ENCODE assay signal across 14 mouse cellular contexts in the genomic region with DNA sequence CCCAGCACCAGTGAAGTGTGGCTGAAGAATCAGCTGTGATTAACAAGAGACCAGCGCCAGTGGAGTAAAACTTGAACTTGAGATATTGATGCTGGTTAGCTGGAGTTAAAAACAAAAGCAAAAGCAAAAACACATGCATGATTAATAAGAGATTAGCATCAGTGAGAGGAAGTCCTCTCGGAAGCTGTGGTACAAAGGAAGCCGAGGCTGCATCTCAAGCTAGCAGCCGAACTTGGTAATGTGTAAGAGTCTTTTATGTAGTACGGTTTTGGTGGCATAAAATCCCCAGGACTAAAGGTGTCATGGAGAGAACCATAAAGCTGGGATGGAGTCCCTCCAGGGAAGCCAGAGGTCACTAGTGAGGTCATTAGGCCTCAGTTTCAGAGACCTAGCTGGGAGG. TPM values are rescaled to one million over a fixed set of nuclear protein-coding genes. Genes with fewer than 3 reads are reported as not detected.
DNase-seq lines count a peak whose midpoint lies in the region; ATAC-seq and TF ChIP-seq lines count a peak whose summit lies in the region.
"Had no signal": no experiment of that assay in that cellular context is flagged by ENCODE, and none has a peak within 500 bp of the region (broad histone marks: within the 10 kb centered on the region; RNA-seq: fewer than 3 reads in every experiment).

No protein-coding gene starts in this region.

- peak in 1 of 2 experiments; percentile 24 for DNase-seq in heart, adult 2 months
- DNase-seq in 416B (ENCODE audit: low read depth), result peak; percentile 73
- DNase-seq in embryo, embryonic 10.5 days (ENCODE audit: low spot score), result peak; percentile 25
- DNase-seq in limb, embryonic 10.5 days (ENCODE audit: low spot score), result no peak
- no peak for DNase-seq in frontal cortex, postnatal 10 days (ENCODE audit: low spot score in 2 of 2)
- DNase-seq in stomach, postnatal 0 days (ENCODE audit: low spot score), result no peak
- DNase-seq: B cell, adult 2 months; gastrocnemius, postnatal 10 days; heart, postnatal 4 days; liver, embryonic 13.5 days; thymus, adult 18-20 months had no signal

- TF ChIP-seq CTCF in heart, adult 2 months (IDR thresholded peaks at IDR 0.05), result no peak
- no peak for TF ChIP-seq CTCF in stomach, postnatal 0 days (IDR thresholded peaks at IDR 0.05; ENCODE audit: low read depth)

- H3K27ac ChIP-seq in heart, adult 2 months, result peak overlapping the region; percentile 68
- no peak overlapping the region for H3K27ac ChIP-seq in heart, embryonic 11.5 days (ENCODE audit: low read depth, low read length)
- peak overlapping the region; percentile 2; the same call in 1 of the 2 replicates for H3K27ac ChIP-seq in limb, embryonic 10.5 days
- no peak overlapping the region for H3K27ac ChIP-seq in stomach, postnatal 0 days (replicated peaks)
- no peak overlapping the region for H3K27ac ChIP-seq in forebrain, embryonic 16.5 days (ENCODE audit: low read length)
- H3K27ac ChIP-seq: forebrain, embryonic 10.5 days; liver, embryonic 13.5 days had no signal

- 0 out of 2 replicates have a peak, but pooled peaks have one; percentile 10 for TF ChIP-seq POLR2A in heart, adult 2 months (IDR thresholded peaks at IDR 0.05; ENCODE audit: insufficient read depth, low read depth, low read length)

- no peaks in the 10 kb centered on the region for H3K9me3 ChIP-seq in heart, embryonic 11.5 days (replicated peaks; ENCODE audit: control insufficient read depth, low read length)
- no peaks in the 10 kb centered on the region for H3K9me3 ChIP-seq in limb, embryonic 10.5 days (replicated peaks)
- no peaks in the 10 kb centered on the region for H3K9me3 ChIP-seq in stomach, postnatal 0 days (ENCODE audit: control insufficient read depth, low read length)
- H3K9me3 ChIP-seq in forebrain, embryonic 16.5 days (ENCODE audit: control insufficient read depth, low read length), result no peaks in the 10 kb centered on the region
- H3K9me3 ChIP-seq: forebrain, embryonic 10.5 days; liver, embryonic 13.5 days had no signal

- no peak for TF ChIP-seq EP300 in heart, adult 2 months (IDR thresholded peaks at IDR 0.05; ENCODE audit: insufficient read depth, low read depth, low read length)
- TF ChIP-seq EP300 in stomach, postnatal 0 days (optimal IDR thresholded peaks at IDR 0.05), result no peak

- no peak overlapping the region for H3K9ac ChIP-seq in heart, adult 2 months (ENCODE audit: low read depth, low read length)
- no peak overlapping the region for H3K9ac ChIP-seq in heart, embryonic 11.5 days (ENCODE audit: low read depth, low read length)
- H3K9ac ChIP-seq in stomach, postnatal 0 days (ENCODE audit: low read length), result no peak overlapping the region
- H3K9ac ChIP-seq in forebrain, embryonic 16.5 days (replicated peaks; ENCODE audit: low read depth, low read length), result no peak overlapping the region
- H3K9ac ChIP-seq: liver, embryonic 13.5 days had no signal

- peaks cover 4% of the 10 kb centered on the region for H3K4me1 ChIP-seq in heart, adult 2 months (ENCODE audit: control insufficient read depth, insufficient read depth, low read length)
- 0 out of 2 replicates have a peak, but pooled peaks cover 2% of the 10 kb centered on the region for H3K4me1 ChIP-seq in heart, embryonic 11.5 days (ENCODE audit: control insufficient read depth, insufficient read depth, low read length)
- peaks cover 12% of the 10 kb centered on the region for H3K4me1 ChIP-seq in limb, embryonic 10.5 days
- H3K4me1 ChIP-seq in stomach, postnatal 0 days (replicated peaks; ENCODE audit: control insufficient read depth, insufficient read depth), result no peaks in the 10 kb centered on the region
- H3K4me1 ChIP-seq in forebrain, embryonic 16.5 days (replicated peaks; ENCODE audit: control insufficient read depth, insufficient read depth, low read length), result no peaks in the 10 kb centered on the region
- H3K4me1 ChIP-seq: forebrain, embryonic 10.5 days had no signal

- no peak for ATAC-seq in heart, embryonic 11.5 days (replicated peaks; ENCODE audit: insufficient number of reproducible peaks, low FRiP score, low TSS enrichment)
- no peak for ATAC-seq in stomach, postnatal 0 days (ENCODE audit: low FRiP score, low TSS enrichment)
- no peak for ATAC-seq in forebrain, embryonic 16.5 days

- H3K4me3 ChIP-seq in heart, adult 2 months, result no peak overlapping the region
- H3K4me3 ChIP-seq in heart, embryonic 11.5 days (ENCODE audit: low read depth, low read length), result no peak overlapping the region
- no peak overlapping the region for H3K4me3 ChIP-seq in limb, embryonic 10.5 days
- H3K4me3 ChIP-seq in stomach, postnatal 0 days (ENCODE audit: low read depth, low read length), result no peak overlapping the region
- H3K4me3 ChIP-seq in forebrain, embryonic 16.5 days (replicated peaks; ENCODE audit: low read length), result no peak overlapping the region
- H3K4me3 ChIP-seq: forebrain, embryonic 10.5 days; liver, embryonic 13.5 days had no signal

- no peaks in the 10 kb centered on the region for H3K27me3 ChIP-seq in heart, adult 2 months (ENCODE audit: control insufficient read depth, insufficient read depth, low read length)
- H3K27me3 ChIP-seq in heart, embryonic 11.5 days (ENCODE audit: control insufficient read depth, insufficient read depth, low read length), result no peaks in the 10 kb centered on the region
- H3K27me3 ChIP-seq in limb, embryonic 10.5 days (ENCODE audit: low read depth, poor library complexity, severe bottlenecking), result no peaks in the 10 kb centered on the region
- no peaks in the 10 kb centered on the region for H3K27me3 ChIP-seq in stomach, postnatal 0 days (ENCODE audit: control insufficient read depth, insufficient read depth, low read length)
- no peaks in the 10 kb centered on the region for H3K27me3 ChIP-seq in forebrain, embryonic 16.5 days (replicated peaks; ENCODE audit: control insufficient read depth, insufficient read depth, low read length)

- peaks cover 2% of the 10 kb centered on the region for H3K36me3 ChIP-seq in heart, adult 2 months (ENCODE audit: control insufficient read depth, insufficient read depth, low read length)
- no peaks in the 10 kb centered on the region for H3K36me3 ChIP-seq in heart, embryonic 11.5 days (ENCODE audit: control insufficient read depth, insufficient read depth, low read length)
- no peaks in the 10 kb centered on the region for H3K36me3 ChIP-seq in limb, embryonic 10.5 days
- H3K36me3 ChIP-seq in stomach, postnatal 0 days (ENCODE audit: control insufficient read depth, insufficient read depth, low read length), result no peaks in the 10 kb centered on the region
- no peaks in the 10 kb centered on the region for H3K36me3 ChIP-seq in forebrain, embryonic 16.5 days (ENCODE audit: control insufficient read depth, insufficient read depth)
- H3K36me3 ChIP-seq: forebrain, embryonic 10.5 days; liver, embryonic 13.5 days had no signal

- no peak overlapping the region for H3K4me2 ChIP-seq in heart, embryonic 11.5 days
- no peak overlapping the region for H3K4me2 ChIP-seq in stomach, postnatal 0 days (replicated peaks; ENCODE audit: low read depth)
- no peak overlapping the region for H3K4me2 ChIP-seq in forebrain, embryonic 16.5 days (ENCODE audit: low read length)
- H3K4me2 ChIP-seq: liver, embryonic 13.5 days had no signal

- intact Hi-C loops in heart, adult 2 months (cut with DNase I), result loop anchor here (1.0 kb wide), 2 partner anchors 24 to 164 kb away; a partner anchor contains a TSS

- 37% methylated on average over 5 of the region's 5 CpGs for WGBS in heart, adult 2 months
- 60% methylated on average over 5 of the region's 5 CpGs for WGBS in heart, embryonic 11.5 days (ENCODE audit: insufficient replicate concordance)
- 35% methylated on average over 5 of the region's 5 CpGs for WGBS in limb, embryonic 10.5 days
- 84% methylated on average over 5 of the region's 5 CpGs for whole genome bisulfite sequencing in stomach, postnatal 0 days
- 72% methylated on average over 5 of the region's 5 CpGs for WGBS in forebrain, embryonic 16.5 days

- H3K79me2 ChIP-seq in heart, adult 2 months (replicated peaks; ENCODE audit: control insufficient read depth, insufficient read depth, low read length), result no peaks in the 10 kb centered on the region

RNA-seq across cellular contexts. Expression of a gene that starts 24.3 kb away (rescaled TPM):
- 10 to 100 TPM; 30.1 to 35.0 TPM for total RNA-seq in heart, adult 2 months (2021)
- polyA plus RNA-seq in heart, adult 2 months (2012; rRNA removed), result 16.7 and 25.9 TPM in 2 replicates
- 35.0 and 36.0 TPM in 2 replicates for polyA plus RNA-seq in heart, embryonic 11.5 days (2014; fragmentation: Nextera tagmentation; extraction: Ambion mirVana)
- 21.8 and 30.3 TPM in 2 replicates for polyA plus RNA-seq in limb, embryonic 10.5 days (2016; fragmentation: Nextera tagmentation; extraction: Ambion mirVana)
- polyA plus RNA-seq in stomach, postnatal 0 days (2015; fragmentation: Nextera tagmentation; extraction: Ambion mirVana), result 56.9 and 62.6 TPM in 2 replicates
- polyA plus RNA-seq in forebrain, embryonic 16.5 days (2015; fragmentation: Nextera tagmentation; extraction: Ambion mirVana), result 44.6 and 46.9 TPM in 2 replicates

Comparison
In these comparisons a context has a peak if more than half of its experiments do, and no peak if none do; other contexts are left out.
1. H3K27ac ChIP-seq: peak in heart, adult 2 months (single experiment) and limb, embryonic 10.5 days (single experiment); none in heart, embryonic 11.5 days (single experiment), stomach, postnatal 0 days (single experiment) and forebrain, embryonic 16.5 days (single experiment).
2. DNase-seq: peak in 416B (single experiment) and embryo, embryonic 10.5 days (single experiment); none in limb, embryonic 10.5 days (single experiment), frontal cortex, postnatal 10 days (0 of 2) and stomach, postnatal 0 days (single experiment).